Mouse (Mus musculus): Measurements from ENCODE around the gene Gdpd3.
"Not testable (repeated sequence)": the region's sequence is repeated elsewhere in the genome, so short reads cannot be mapped to it uniquely, and the experiment has no call there.

Gdpd3 gene

GRCm38 (mm10) chr7:126761529-126762067 lies 4.5 kb upstream of the Gdpd3 start:
- peak; percentile 7 for DNase-seq

- no peak for DNase-seq
These were observed 3.6 kb upstream of the Gdpd3 start for GRCm38 (mm10) chr7:126762471-126763008.

- DNase-seq: no peak
These were observed 594 bp upstream of the Gdpd3 start for GRCm38 (mm10) chr7:126765540-126765939.

- DNase-seq: no peak
These were observed 867 bp downstream of the Gdpd3 start for GRCm38 (mm10) chr7:126767001-126767400.

GRCm38 (mm10) chr7:126770784-126771183 lies 4.7 kb downstream of the Gdpd3 start:
- no peak for DNase-seq

GRCm38 (mm10) chr7:126773351-126773750 lies 7.2 kb downstream of the Gdpd3 start:
- DNase-seq: no peak

GRCm38 (mm10) chr7:126774463-126774862 lies 8.3 kb downstream of the Gdpd3 start:
- no peak for DNase-seq

- DNase-seq: peak; percentile 57
These were observed 9.2 kb downstream of the Gdpd3 start for GRCm38 (mm10) chr7:126775185-126775977.

GRCm38 (mm10) chr7:126775978-126776234 lies 9.8 kb downstream of the Gdpd3 start:
- DNase-seq: no peak

- peak; percentile 97 for DNase-seq
These were observed 10.5 kb downstream of the Gdpd3 start, which contains the start of gene Ypel3 for GRCm38 (mm10) chr7:126776598-126777057. Gene Ypel3, plus strand, starts transcription at chr7:126776955.

GRCm38 (mm10) chr7:126777476-126777875 lies 11.3 kb downstream of the Gdpd3 start:
- peak; percentile 41 for DNase-seq

GRCm38 (mm10) chr7:126778147-126778546 lies 12.0 kb downstream of the Gdpd3 start:
- no peak for DNase-seq

- DNase-seq: not testable (repeated sequence)
These were observed 13.0 kb downstream of the Gdpd3 start for GRCm38 (mm10) chr7:126779101-126779500.

- peak; percentile 97 for DNase-seq
These were observed 14.1 kb downstream of the Gdpd3 start for GRCm38 (mm10) chr7:126779983-126780970.

GRCm38 (mm10) chr7:126780971-126781635 lies 15.0 kb downstream of the Gdpd3 start, which contains the start of gene Tbx6:
Gene Tbx6, plus strand, starts transcription at chr7:126781483.
- peak; percentile 47 for DNase-seq

GRCm38 (mm10) chr7:126781661-126782370 lies 15.7 kb downstream of the Gdpd3 start:
- no peak for DNase-seq

GRCm38 (mm10) chr7:126782693-126783092 lies 16.6 kb downstream of the Gdpd3 start:
- DNase-seq: no peak

GRCm38 (mm10) chr7:126784469-126784868 lies 18.3 kb downstream of the Gdpd3 start:
- no peak for DNase-seq

- DNase-seq: no peak
These were observed 18.9 kb downstream of the Gdpd3 start for GRCm38 (mm10) chr7:126785056-126785455.

GRCm38 (mm10) chr7:126786142-126786541 lies 20.0 kb downstream of the Gdpd3 start:
- DNase-seq: no peak

- DNase-seq: no peak
These were observed 23.0 kb downstream of the Gdpd3 start for GRCm38 (mm10) chr7:126789141-126789540.
